Mouse (Mus musculus) left cerebral cortex, postnatal 10 days (tissue): ENCODE measurements around the gene Dcxr. TPM values are rescaled to one million over a fixed set of nuclear protein-coding genes. Genes with fewer than 3 reads are reported as not detected.
A peak's percentile ranks its signal among the peaks of the same experiment; 100 is the strongest.

ENCODE experiments used
- DNase-seq, 2 experiments: peaks; one replicate each; pipeline ENCODE4 v3.0.0; 2021 to 2022; ENCODE audit warnings: low spot score in 2 of 2, mixed read lengths in 1 of 2; ENCODE audit errors: extremely low spot score in 1 of 2
- intact Hi-C: fragments of 180-260 bp; cut with DNase I; formaldehyde crosslinking; loops from one replicate; pipeline ENCODE4 v1.15.1; 2025
- total RNA-seq, 2 experiments: library from RNA; stranded (reverse); gene quantifications; 2 replicates each; pipeline ENCODE4 v1.2.3; 2021

Gene Dcxr
- total RNA-seq, 2 experiments from 2014 or later = 5.9 to 6.4 TPM

GRCm38 (mm10) chr11:120713580-120714518 lies 13.2 kb downstream of the Dcxr start, which contains the start of the genes Cenpx and Lrrc45:
Gene Cenpx, minus strand, starts transcription at chr11:120713738.
Gene Lrrc45, plus strand, starts transcription at chr11:120713925.
- peak; percentile 97 to 99 for DNase-seq
- intact Hi-C loops = loop anchor here (2.0 kb wide), 1 partner anchor 55 kb away; no protein-coding TSS in a partner anchor

GRCm38 (mm10) chr11:120712771-120713568 lies 14.1 kb downstream of the Dcxr start:
- intact Hi-C loops = loop anchor here (2.0 kb wide), 1 partner anchor 54 kb away; no protein-coding TSS in a partner anchor
- DNase-seq = peak in 1 of 2 experiments; percentile 79

GRCm38 (mm10) chr11:120711980-120712604 lies 15.0 kb downstream of the Dcxr start:
- no peak for DNase-seq
- intact Hi-C loops = loop anchor here (2.0 kb wide), 1 partner anchor 53 kb away; no protein-coding TSS in a partner anchor

GRCm38 (mm10) chr11:120710672-120711071 lies 16.4 kb downstream of the Dcxr start:
- DNase-seq = no peak
- intact Hi-C loops = no loop called here

- no peak for DNase-seq
- intact Hi-C loops = no loop called here
These were observed 17.5 kb downstream of the Dcxr start for GRCm38 (mm10) chr11:120709551-120709950.

GRCm38 (mm10) chr11:120707969-120708368 lies 19.1 kb downstream of the Dcxr start:
- intact Hi-C loops = no loop called here
- no peak for DNase-seq

GRCm38 (mm10) chr11:120707225-120707624 lies 19.9 kb downstream of the Dcxr start:
- DNase-seq = peak in 1 of 2 experiments; percentile 78
- intact Hi-C loops = no loop called here

GRCm38 (mm10) chr11:120706120-120706519 lies 21.0 kb downstream of the Dcxr start:
- no peak for DNase-seq
- intact Hi-C loops = no loop called here

- DNase-seq = no peak
These were observed 22.4 kb downstream of the Dcxr start for GRCm38 (mm10) chr11:120704486-120705325.

GRCm38 (mm10) chr11:120703696-120704454 lies 23.2 kb downstream of the Dcxr start:
- intact Hi-C loops = no loop called here
- DNase-seq = no peak

More at GRCm38 (mm10) chr11:120704486-120705325, 22.4 kb downstream of the Dcxr start:
- intact Hi-C loops = no loop called here

GRCm38 (mm10) chr11:120697741-120698140 lies 29.3 kb downstream of the Dcxr start:
- intact Hi-C loops = no loop called here
- no peak for DNase-seq

GRCm38 (mm10) chr11:120696568-120696967 lies 30.5 kb downstream of the Dcxr start:
- intact Hi-C loops = no loop called here
- DNase-seq = no peak

- intact Hi-C loops = no loop called here
- peak in 1 of 2 experiments; percentile 85 for DNase-seq
These were observed 31.4 kb downstream of the Dcxr start for GRCm38 (mm10) chr11:120695641-120696040.

- intact Hi-C loops = no loop called here
- DNase-seq = peak in 1 of 2 experiments; percentile 82
These were observed 31.9 kb downstream of the Dcxr start for GRCm38 (mm10) chr11:120695184-120695583.

- intact Hi-C loops = no loop called here
- no peak for DNase-seq
These were observed 33.6 kb downstream of the Dcxr start for GRCm38 (mm10) chr11:120693461-120693860.

GRCm38 (mm10) chr11:120692471-120693011 lies 34.5 kb downstream of the Dcxr start:
- intact Hi-C loops = no loop called here
- peak in 1 of 2 experiments; percentile 74 for DNase-seq

- intact Hi-C loops = no loop called here
- no peak for DNase-seq
These were observed 37.7 kb downstream of the Dcxr start for GRCm38 (mm10) chr11:120689365-120689764.
